Mouse (Mus musculus) skeletal muscle tissue, postnatal 0 days (tissue): Measurements from ENCODE around the gene Gnb4. TPM values are rescaled to one million over a fixed set of nuclear protein-coding genes. Genes with fewer than 3 reads are reported as not detected.

Experiments
- polyA plus RNA-seq: library from polyadenylated mRNA; unstranded; fragments of >200 nt; fragmentation: Nextera tagmentation; extraction: Ambion mirVana; gene quantifications from 2 replicates; pipeline ENCODE4 v1.2.1, GENCODE M21; 2015

Gene Gnb4
- 36.8 and 44.0 TPM in 2 replicates for polyA plus RNA-seq

DNA sequence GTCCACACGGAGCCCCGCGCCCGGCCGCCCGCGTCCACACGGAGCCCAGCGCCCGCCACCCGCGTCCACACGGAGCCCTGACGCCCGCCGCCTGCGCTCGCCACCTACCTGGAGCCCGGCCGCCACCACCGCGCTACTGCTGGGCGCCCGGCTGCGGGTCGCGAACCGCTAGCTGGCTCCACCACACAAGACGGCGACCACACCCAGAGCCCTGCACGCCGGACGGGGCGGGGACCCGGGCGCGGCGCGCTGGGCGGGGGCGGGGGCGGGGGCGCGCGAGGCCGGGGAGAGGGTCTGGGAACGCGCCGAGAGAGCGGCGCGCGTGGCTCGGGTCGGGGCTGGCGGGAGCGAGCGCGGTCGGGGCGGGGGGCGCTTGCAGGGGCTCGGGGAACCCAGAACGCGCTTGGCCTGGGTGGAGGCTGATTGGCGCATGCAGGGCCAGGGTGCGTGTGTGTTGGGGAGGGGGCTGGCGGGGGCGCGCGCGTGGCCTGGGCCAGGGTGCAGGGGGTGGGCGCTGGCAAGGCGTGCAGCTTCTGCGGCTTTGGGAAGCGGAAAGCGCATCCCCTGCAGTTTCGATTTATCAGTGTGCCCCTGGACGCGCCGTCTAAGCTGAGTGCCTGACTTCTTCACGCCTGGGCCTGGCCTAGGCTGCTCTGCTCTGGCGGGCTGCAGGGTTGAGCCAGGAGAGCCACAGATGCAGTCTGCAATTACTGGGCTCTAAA, at the start of gene Gnb4:
TSS of gene Gnb4 (minus strand) at position 255 of the 722 bp plus-strand sequence.

Other genes with a start within 250 kb of the Gnb4 start
- 11.4 and 11.9 TPM in 2 replicates for gene Pik3ca, start 218.9 kb downstream of the Gnb4 start, polyA plus RNA-seq
- gene Kcnmb3, start 124.4 kb downstream of the Gnb4 start, polyA plus RNA-seq: not detected in 2 replicates
- 30.8 and 31.4 TPM in 2 replicates for gene Zfp639, start 106.3 kb downstream of the Gnb4 start, polyA plus RNA-seq
- gene Mfn1, start 87.1 kb downstream of the Gnb4 start, polyA plus RNA-seq: 42.0 and 49.9 TPM in 2 replicates
- 39.0 and 43.9 TPM in 2 replicates for gene Actl6a, start 89.7 kb upstream of the Gnb4 start, polyA plus RNA-seq
- gene Ndufb5, start 120.4 kb upstream of the Gnb4 start, polyA plus RNA-seq: 614 and 729 TPM in 2 replicates
- 38.4 and 40.4 TPM in 2 replicates for gene Mrpl47, start 121.0 kb upstream of the Gnb4 start, polyA plus RNA-seq
- gene Usp13, start 201.0 kb upstream of the Gnb4 start, polyA plus RNA-seq: 49.9 and 52.4 TPM in 2 replicates